ENCODE assay signal across 8 mouse cellular contexts in the genomic region with DNA sequence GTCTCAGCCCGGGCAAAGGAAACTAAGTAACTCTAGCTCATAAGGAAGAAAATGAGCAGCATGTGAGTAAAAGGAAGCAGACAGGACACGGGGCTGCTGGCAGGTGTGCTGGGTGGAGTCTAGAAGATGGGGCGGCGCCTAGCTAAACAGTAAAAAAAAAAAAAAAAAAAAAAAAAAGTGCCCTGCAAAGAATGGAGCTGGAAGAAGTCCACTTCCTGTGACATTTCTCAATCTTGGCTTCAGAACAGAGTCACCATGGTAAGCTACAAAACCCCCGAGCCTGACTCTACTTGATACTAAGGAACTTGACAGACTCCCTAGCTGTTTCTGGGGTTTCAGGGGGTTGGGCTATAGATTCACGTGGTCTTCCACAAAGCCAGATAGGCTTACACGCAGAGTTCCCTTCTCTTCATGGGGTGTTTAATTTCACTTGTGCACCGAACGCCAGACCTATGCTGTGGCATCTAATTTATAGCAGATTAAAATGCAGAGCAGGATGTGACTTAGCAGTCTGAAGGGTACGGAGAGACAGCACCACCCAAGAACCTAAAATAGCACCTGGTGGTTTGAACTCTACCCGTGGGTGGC.
A peak's percentile ranks its signal among the peaks of the same experiment; 100 is the strongest.
DNase-seq lines count a peak whose midpoint lies in the region; ATAC-seq lines count a peak whose summit lies in the region.

No protein-coding gene starts in this region.

- peaks cover 50% of the 10 kb centered on the region for H3K4me1 ChIP-seq in embryonic facial prominence, embryonic 13.5 days
- 0 out of 2 replicates have a peak, but pooled peaks cover 6% of the 10 kb centered on the region for H3K4me1 ChIP-seq in kidney, embryonic 14.5 days (ENCODE audit: control insufficient read depth, insufficient read depth, low read length)

- H3K4me3 ChIP-seq in embryonic facial prominence, embryonic 13.5 days, result peak overlapping the region; percentile 21; the same call in 1 of the 2 replicates
- peak overlapping the region; percentile 0; the same call in 1 of the 2 replicates for H3K4me3 ChIP-seq in kidney, embryonic 14.5 days (ENCODE audit: low read length)

- DNase-seq in spleen, adult 12 weeks (ENCODE audit: low spot score), result peak; percentile 16
- no peak for DNase-seq in spleen, postnatal 14 days (ENCODE audit: low spot score in 2 of 2)
- DNase-seq in lung, postnatal 10 days, result peak; percentile 37
- peak; percentile 58 to 74 for DNase-seq in thymus, postnatal 36 days
- DNase-seq in urinary bladder, postnatal 36 days (ENCODE audit: low spot score in 2 of 2), result no peak
- DNase-seq in adrenal gland, adult 8-10 months, result no peak

- H3K9me3 ChIP-seq in embryonic facial prominence, embryonic 13.5 days, result no peaks in the 10 kb centered on the region
- H3K9me3 ChIP-seq in kidney, embryonic 14.5 days (ENCODE audit: control insufficient read depth, low read length), result no peaks in the 10 kb centered on the region

- peak overlapping the region; percentile 61; the same call in 1 of the 2 replicates for H3K27ac ChIP-seq in embryonic facial prominence, embryonic 13.5 days
- no peak overlapping the region; the same call in 1 of the 2 replicates for H3K27ac ChIP-seq in kidney, embryonic 14.5 days (ENCODE audit: low read depth, low read length)

- H3K9ac ChIP-seq in embryonic facial prominence, embryonic 13.5 days, result no peak overlapping the region
- H3K9ac ChIP-seq in kidney, embryonic 14.5 days (ENCODE audit: low read depth, low read length), result peak overlapping the region; percentile 0; the same call in 1 of the 2 replicates

- 8% methylated on average over 11 of the region's 11 CpGs for WGBS in embryonic facial prominence, embryonic 13.5 days
- WGBS in kidney, embryonic 14.5 days, result 13% methylated on average over 11 of the region's 11 CpGs

- no peaks in the 10 kb centered on the region for H3K27me3 ChIP-seq in embryonic facial prominence, embryonic 13.5 days
- no peaks in the 10 kb centered on the region for H3K27me3 ChIP-seq in kidney, embryonic 14.5 days (ENCODE audit: control insufficient read depth, insufficient read depth, low read length)

- 0 out of 2 replicates have a peak, but pooled peaks have one; percentile 39 for ATAC-seq in embryonic facial prominence, embryonic 13.5 days (ENCODE audit: insufficient number of reproducible peaks, insufficient read depth, low FRiP score, low TSS enrichment, low read depth)
- ATAC-seq in kidney, embryonic 14.5 days (ENCODE audit: low FRiP score, low TSS enrichment), result peak; percentile 63

- H3K36me3 ChIP-seq in embryonic facial prominence, embryonic 13.5 days, result 0 out of 2 replicates have a peak, but pooled peaks cover 3% of the 10 kb centered on the region
- H3K36me3 ChIP-seq in kidney, embryonic 14.5 days (ENCODE audit: control insufficient read depth, insufficient read depth, low read length), result no peaks in the 10 kb centered on the region

- H3K4me2 ChIP-seq in embryonic facial prominence, embryonic 13.5 days, result peak overlapping the region; percentile 50
- peak overlapping the region; percentile 34 for H3K4me2 ChIP-seq in kidney, embryonic 14.5 days (replicated peaks; ENCODE audit: low read depth, low read length)

Comparison
In these comparisons a context has a peak if more than half of its experiments do, and no peak if none do; other contexts are left out.
1. DNase-seq: peak in spleen, adult 12 weeks (single experiment), lung, postnatal 10 days (single experiment) and thymus, postnatal 36 days (2 of 2); none in spleen, postnatal 14 days (0 of 2), urinary bladder, postnatal 36 days (0 of 2) and adrenal gland, adult 8-10 months (single experiment).